Mouse (Mus musculus) embryonic fibroblast, embryonic 13.5 days (primary cell): ENCODE measurements around the gene Cdkn2aip. TPM values are rescaled to one million over a fixed set of nuclear protein-coding genes. Genes with fewer than 3 reads are reported as not detected.

Experiments
- H3K27ac ChIP-seq: 2 replicates; pipeline ENCODE4 v1.5.1; 2012; ENCODE audit warnings: low read length, control low read depth, inconsistent platforms; ENCODE audit not compliant: insufficient read depth
- H3K4me1 ChIP-seq: 2 replicates; pipeline ENCODE4 v1.6.1; 2011; ENCODE audit warnings: low read length; ENCODE audit not compliant: control insufficient read depth, insufficient read depth
- H3K4me3 ChIP-seq: 2 replicates; pipeline ENCODE4 v1.5.1; 2011; ENCODE audit warnings: mild to moderate bottlenecking, control low read depth, low read length; ENCODE audit not compliant: insufficient read depth
- CTCF ChIP-seq: IDR thresholded peaks from 2 replicates; pipeline ENCODE4 v1.5.1; 2011; ENCODE audit warnings: mild to moderate bottlenecking, control low read depth, low read length, moderate library complexity, borderline replicate concordance; ENCODE audit not compliant: insufficient read depth
- POLR2A ChIP-seq: IDR thresholded peaks from 2 replicates; pipeline ENCODE4 v1.6.1; 2011; ENCODE audit warnings: low read depth, mild to moderate bottlenecking, control low read depth, low read length, moderate library complexity
- polyA plus RNA-seq: library from polyadenylated mRNA; stranded (reverse); fragments of >200 nt; gene quantifications from 2 replicates; pipeline ENCODE4 v1.2.4, GENCODE M21; 2011; ENCODE audit warnings: low read depth; ENCODE audit not compliant: missing spikeins, insufficient read length

Cdkn2aip gene
- polyA plus RNA-seq, 1 experiment: 9.8 TPM

DNA sequence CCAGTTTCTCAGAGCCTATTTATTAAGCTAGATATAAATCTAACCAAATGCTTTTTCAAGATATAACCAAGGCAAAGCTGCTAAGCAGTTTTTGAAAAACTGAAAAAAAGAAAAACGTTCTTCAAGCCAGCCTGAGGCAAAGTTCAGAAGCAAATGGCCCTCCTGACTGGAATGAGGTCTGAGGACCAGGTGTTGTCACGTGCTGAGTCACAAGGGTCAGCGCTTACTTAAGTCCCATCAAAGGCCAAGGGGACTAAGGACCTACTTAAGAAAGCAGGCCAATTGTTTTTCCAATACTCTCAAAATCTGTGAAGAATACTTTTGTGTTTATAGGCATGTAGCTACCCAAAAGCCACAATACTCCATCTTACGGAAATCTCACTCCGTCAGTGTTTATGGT lies 50.5 kb downstream of the Cdkn2aip start:
- no peak for TF ChIP-seq CTCF
- TF ChIP-seq POLR2A: no peak
- H3K27ac ChIP-seq: no peak overlapping the region
- no peaks in the 10 kb centered on the region for H3K4me1 ChIP-seq
- no peak overlapping the region for H3K4me3 ChIP-seq

DNA sequence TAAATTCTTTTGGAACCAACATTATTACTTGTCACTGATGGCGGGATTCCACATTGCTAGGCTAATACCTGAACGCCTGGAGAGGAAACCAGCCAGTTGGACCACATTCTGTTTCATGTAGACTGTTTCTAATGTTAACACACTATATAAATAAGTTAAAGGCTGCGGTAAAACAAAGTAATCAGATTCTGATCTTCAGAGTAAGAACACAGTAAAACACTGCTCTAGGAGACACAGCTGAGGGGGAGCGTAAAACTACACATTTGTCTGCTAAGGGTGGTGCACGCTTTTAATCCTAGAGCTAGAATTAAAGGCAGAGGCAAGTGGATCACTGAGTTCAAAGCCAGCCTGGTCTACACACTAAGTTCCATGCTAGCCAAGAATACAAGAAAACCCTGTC lies 51.0 kb downstream of the Cdkn2aip start:
- Histone ChIP-seq H3K4me3 (no peak overlapping the region), H3K4me1 (no peaks in the 10 kb centered on the region), H3K27ac (no peak overlapping the region)
- TF ChIP-seq CTCF (no peak), POLR2A (no peak)

DNA sequence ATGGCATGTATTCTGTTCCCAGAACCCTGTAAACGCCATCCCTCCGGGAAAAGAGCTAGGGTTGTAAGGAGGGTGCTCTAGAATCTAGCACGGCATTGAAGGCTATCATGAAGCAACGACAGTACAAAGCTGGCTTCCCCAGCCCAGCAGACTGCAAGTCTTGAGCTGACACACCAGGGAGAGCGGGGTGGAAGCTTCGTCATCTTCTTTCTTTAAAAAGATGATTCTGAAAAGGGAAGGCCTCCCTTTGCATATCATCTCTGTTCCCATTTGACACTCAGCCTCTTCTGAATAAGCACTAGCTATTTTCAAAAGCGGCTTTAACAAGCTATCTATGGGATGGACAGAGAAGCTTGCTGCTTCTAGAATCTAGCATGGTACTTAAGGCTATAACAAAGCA lies 53.3 kb downstream of the Cdkn2aip start:
- H3K4me1 ChIP-seq: no peaks in the 10 kb centered on the region
- no peak overlapping the region for H3K27ac ChIP-seq
- no peak for TF ChIP-seq CTCF
- no peak for TF ChIP-seq POLR2A
- H3K4me3 ChIP-seq: no peak overlapping the region

DNA sequence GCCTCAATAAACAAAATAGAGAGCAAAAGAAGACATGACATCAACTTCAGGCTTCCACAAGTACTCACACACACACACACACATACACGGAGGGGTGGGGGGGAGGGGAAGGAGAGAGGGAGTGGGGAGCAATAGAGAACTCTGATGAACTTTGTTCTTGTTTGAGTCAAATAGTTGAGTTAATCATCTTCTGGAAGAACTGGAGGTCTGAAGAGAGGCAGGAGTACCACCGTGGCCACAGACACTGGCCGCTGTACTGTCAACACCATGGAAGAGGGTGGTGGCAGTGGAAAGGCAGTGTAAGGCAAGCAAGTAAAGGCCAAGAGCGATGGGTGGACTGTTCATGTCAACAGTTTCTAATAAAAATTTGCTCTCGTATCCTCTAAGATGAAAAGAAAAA lies 54.3 kb downstream of the Cdkn2aip start:
- H3K4me3 ChIP-seq: no peak overlapping the region
- no peak for TF ChIP-seq POLR2A
- no peak for TF ChIP-seq CTCF
- no peak overlapping the region for H3K27ac ChIP-seq
- H3K4me1 ChIP-seq: no peaks in the 10 kb centered on the region

Other genes with a start within 250 kb of the Cdkn2aip start
- gene Trappc11, start 180.5 kb downstream of the Cdkn2aip start, polyA plus RNA-seq: 27.8 and 29.2 TPM in 2 replicates
- gene Rwdd4a, start 180.3 kb downstream of the Cdkn2aip start, polyA plus RNA-seq: 36.1 and 42.3 TPM in 2 replicates
- gene Ing2, start 38.4 kb downstream of the Cdkn2aip start, polyA plus RNA-seq: 18.9 and 24.4 TPM in 2 replicates
- not detected in 2 replicates for gene Cldn24, start 108.2 kb upstream of the Cdkn2aip start, polyA plus RNA-seq
- not detected in 2 replicates for gene Cldn22, start 110.5 kb upstream of the Cdkn2aip start, polyA plus RNA-seq